Mouse (Mus musculus) ES-E14 (cell line): ENCODE results near the gene Lrrc57.

Experiments
- CHD2 ChIP-seq: IDR thresholded peaks from 2 replicates; pipeline ENCODE4 v1.6.1; 2014; ENCODE audit warnings: mild to moderate bottlenecking, low read depth, low read length, inconsistent platforms
- ZC3H11A ChIP-seq: IDR thresholded peaks from 2 replicates; pipeline ENCODE4 v1.6.1; 2012; ENCODE audit warnings: low read depth, mild to moderate bottlenecking, inconsistent platforms, low read length, borderline replicate concordance
- ZNF384 ChIP-seq: IDR thresholded peaks from 2 replicates; pipeline ENCODE4 v1.6.1; 2012; ENCODE audit warnings: low read depth, low read length, inconsistent platforms

DNA sequence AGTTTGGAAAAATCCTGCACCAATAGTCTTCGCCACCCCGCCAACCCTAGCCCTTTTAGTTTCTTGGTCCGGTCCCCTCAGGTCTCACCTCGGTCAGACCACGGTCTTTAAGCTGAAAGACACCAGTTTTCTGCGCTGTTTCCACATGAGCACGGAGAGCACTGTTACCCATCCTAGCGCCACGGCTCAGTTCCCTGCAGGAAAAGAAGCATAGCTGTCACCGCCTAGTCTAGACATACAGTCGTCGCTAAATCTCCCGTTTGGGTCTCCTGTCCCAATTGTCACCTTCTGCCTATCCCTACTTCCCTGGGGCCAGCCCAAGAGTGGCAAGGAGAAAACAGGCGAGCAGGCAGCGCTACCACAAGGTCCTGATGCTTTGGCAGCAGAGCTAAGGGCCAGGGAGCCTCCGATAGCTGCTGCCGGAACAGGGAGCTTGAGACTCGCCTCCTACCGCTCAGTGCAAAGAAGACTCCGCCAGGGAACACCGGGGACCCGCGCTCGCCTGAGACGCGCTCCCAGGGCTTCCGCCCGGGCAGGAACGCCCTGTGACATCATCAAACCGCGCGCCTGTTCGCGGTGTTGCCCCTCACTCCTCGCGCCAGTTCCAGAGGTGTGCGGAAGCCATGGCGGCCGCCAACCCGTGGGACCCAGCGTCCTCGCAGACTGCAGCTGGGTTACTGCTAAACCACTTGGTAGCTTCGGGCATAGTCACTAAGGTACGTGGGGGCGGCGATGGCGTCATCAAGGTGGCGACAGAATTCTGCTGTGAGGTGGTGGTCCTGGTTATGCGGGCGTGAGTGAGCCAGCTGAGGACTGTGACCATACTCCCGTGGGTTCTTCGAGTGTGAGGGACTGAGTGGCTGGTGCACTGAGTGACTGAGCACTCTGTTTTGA is at the start of gene Lrrc57, which contains the start of gene Haus2:
- TF ChIP-seq ZC3H11A (no peak), ZNF384 (no peak), CHD2 (no peak)
